Mouse (Mus musculus): Measurements from ENCODE around the gene Snai1. TPM values are rescaled to one million over a fixed set of nuclear protein-coding genes. Genes with fewer than 3 reads are reported as not detected.
A peak's percentile ranks its signal among the peaks of the same experiment; 100 is the strongest.

Gene Snai1
- total RNA-seq, 2 experiments from 2014 or later: 6.3 to 7.0 TPM

DNA sequence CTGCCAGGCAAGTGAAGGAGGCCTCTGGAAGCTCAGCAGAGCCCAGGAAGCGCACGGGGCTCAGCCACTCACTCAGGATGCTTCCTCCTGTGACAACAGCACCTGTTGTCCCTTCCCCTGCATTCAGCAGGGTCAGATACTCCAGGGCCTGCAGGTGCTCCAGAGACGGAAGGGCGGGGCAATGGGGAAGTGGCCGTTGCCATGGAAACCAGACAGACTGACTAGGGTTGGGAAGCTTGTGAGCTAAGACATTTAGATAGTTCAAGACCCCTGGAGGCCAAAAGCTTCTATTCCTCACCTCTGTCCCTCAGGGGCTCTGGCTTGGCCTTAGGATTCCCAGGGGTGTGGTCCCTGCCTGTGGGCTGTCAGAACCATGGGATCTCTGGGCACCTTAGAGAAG is 40.5 kb downstream of the Snai1 start:
- DNase-seq (ENCODE audit: low spot score in 2 of 2): no peak

DNA sequence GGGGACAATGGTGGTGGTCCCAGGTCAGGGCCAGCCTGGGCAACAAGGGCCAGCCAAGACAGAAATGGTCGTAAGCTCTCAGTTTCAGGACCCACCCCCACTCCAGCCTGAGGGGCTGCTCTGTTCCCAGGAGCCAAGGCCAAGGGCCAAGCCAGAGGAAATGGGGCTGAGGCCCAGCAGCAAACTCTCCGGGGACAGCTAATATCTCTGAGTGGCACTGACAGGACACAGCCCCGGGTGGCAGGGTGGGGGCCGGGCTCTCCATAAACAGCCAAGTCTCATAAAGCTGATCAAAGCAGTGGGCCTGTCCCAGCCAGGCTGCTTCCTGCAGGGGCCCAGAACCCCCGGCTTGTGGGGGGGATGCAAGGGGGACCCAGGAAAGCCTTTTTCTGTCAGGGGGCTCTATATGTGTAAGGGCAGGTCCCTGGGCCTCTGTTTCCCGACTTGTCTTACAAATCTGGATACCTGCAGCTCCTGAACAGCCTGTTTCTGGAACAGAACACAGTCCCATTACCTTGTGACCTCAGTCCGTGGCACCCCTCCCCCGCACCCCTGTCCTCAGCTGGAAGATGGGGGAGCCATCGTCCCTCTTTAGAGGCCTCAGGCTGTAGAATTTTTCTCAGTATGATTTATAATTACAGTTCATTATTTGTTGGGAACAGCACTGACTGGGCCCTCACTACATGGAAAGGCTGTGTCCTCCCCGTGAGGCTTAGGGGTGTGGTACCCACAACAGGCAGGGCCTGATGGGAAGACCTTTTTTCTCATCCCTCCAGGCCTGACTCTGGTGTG is 45.4 kb downstream of the Snai1 start:
- DNase-seq (ENCODE audit: low spot score in 2 of 2): no peak

DNA sequence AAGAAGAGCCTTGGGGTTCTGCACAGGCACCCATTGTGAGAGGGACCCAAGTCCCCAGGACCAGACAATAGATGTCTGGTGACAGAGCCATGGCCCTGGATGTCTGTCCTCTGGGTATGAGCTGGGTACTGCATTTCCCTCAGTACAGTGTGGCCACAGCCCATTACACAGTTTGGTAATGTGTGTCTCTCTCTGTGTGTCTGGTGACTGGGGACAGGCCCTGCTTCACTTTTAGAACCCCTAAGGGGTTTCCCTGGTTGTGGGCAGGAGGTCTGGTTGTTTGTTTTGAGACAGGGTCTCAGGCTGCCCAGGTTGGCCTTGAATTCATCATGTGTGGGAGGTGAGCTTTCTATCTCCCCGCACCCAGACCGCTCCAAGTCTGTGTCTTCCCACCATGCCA is 47.3 kb downstream of the Snai1 start:
- no peak for DNase-seq (ENCODE audit: low spot score in 2 of 2)

DNA sequence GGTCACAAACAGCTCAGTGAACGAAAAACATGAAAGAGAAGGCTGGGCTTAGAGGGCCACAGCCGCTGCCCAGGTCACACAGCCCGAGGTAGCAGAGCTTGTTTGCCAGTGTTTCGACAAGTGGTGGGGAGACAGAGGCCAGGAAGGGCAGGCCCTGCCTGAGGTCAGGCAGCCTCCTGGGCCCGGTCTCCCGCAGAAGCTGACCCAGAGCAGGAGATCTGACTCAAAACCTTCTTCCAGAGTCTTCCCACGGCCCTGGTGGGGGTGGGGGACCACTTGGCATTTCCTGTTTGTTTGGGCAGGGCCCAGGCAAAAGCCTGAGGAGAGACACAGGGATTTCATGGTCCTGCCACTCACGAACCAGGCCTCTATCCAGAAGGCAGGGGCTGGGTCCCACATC is 48.0 kb downstream of the Snai1 start:
- no peak for DNase-seq (ENCODE audit: low spot score in 2 of 2)

DNA sequence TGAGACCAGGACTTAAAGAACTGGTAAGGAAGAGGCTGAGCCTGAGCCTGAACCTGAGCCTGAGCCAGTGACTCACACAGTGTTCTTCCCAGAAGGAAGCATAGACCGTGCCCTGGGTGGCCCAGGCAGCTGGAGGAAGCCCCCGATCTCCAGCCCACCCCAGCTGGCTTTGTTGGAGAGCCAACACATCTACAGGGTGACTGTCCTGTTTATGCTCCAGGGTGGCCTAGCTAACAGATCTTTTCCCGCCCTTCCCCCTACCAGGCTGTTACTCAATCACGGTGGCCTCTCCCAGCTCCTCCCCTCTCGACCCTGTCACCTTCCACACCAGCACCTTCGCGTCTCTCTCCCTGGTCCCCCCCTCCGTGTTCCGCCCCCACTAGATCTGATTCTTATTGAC is 49.0 kb downstream of the Snai1 start:
- no peak for DNase-seq (ENCODE audit: low spot score in 2 of 2)

DNA sequence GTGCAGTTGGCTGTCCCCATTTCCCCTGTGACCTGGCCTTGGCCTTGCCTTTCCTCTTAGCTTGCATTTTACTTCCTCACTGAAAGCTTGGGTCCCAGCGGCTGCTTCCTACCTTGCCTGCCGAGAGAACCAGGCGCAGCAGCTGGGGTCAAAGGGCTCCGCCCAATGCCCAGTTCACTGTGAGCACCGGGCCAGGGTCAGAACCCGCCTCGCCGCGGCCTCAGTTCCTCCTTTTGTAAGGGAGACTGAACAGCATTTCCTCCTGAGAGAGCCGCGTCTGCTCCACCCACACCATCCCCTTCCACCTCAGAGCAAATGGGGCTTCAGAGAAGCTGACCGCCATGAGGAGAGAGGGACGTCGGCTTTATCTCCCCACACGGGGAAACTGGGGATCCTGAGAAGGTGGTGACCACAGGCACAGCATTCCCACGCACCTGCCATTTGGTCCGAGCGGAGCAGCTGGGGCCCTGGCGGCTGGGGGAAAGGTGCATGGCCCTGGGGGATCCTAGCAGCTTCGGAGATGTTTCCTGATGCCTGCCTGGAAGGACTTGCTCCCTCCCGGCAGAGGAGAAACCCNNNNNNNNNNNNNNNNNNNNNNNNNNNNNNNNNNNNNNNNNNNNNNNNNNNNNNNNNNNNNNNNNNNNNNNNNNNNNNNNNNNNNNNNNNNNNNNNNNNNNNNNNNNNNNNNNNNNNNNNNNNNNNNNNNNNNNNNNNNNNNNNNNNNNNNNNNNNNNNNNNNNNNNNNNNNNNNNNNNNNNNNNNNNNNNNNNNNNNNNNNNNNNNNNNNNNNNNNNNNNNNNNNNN is 51.0 kb downstream of the Snai1 start:
- peak in 1 of 2 experiments; percentile 44 for DNase-seq (ENCODE audit: low spot score in 2 of 2)

Other genes starting within 250 kb of the Snai1 start
- 10 to 100 TPM; 40.0 to 41.0 TPM for gene B4galt5, start 189.0 kb upstream of the Snai1 start, total RNA-seq (2021)
- gene Slc9a8, start 116.5 kb upstream of the Snai1 start, total RNA-seq (2021): 10 to 100 TPM; 28.4 to 32.3 TPM
- gene Rnf114, start 45.5 kb upstream of the Snai1 start, total RNA-seq (2021): 10 to 100 TPM; 22.6 to 23.3 TPM
- gene Spata2, start 45.3 kb upstream of the Snai1 start, total RNA-seq (2021): 10 to 100 TPM; 16.2 to 19.5 TPM
- gene Ube2v1, start 93.9 kb downstream of the Snai1 start, total RNA-seq (2021): 100 to 1,000 TPM; 183 to 193 TPM
- 10 to 100 TPM; 20.3 to 22.9 TPM for gene Gm20431, start 123.3 kb downstream of the Snai1 start, total RNA-seq (2021)
- gene Cebpb, start 150.7 kb downstream of the Snai1 start, total RNA-seq (2021): 10 to 100 TPM; 25.7 to 35.7 TPM
- gene Tmem189, start 151.6 kb downstream of the Snai1 start, total RNA-seq (2021): 10 to 100 TPM; 27.4 to 28.0 TPM

Measured in gastrocnemius, postnatal 4 days (tissue).